Mouse (Mus musculus) embryonic facial prominence, embryonic 10.5 days (tissue): ENCODE results near the gene Large1. TPM values are rescaled to one million over a fixed set of nuclear protein-coding genes. Genes with fewer than 3 reads are reported as not detected.
"Not testable (repeated sequence)": the region's sequence is repeated elsewhere in the genome, so short reads cannot be mapped to it uniquely, and the experiment has no call there.

Source experiments
- DNase-seq: peaks from one replicate; pipeline ENCODE4 v3.0.0-alpha.2; 2017; ENCODE audit warnings: low spot score
- H3K27ac ChIP-seq: fragments of 300-500 bp; sonication (generic); replicated peaks from 2 replicates; pipeline ENCODE4 v1.5.1; 2016; ENCODE audit warnings: mild to moderate bottlenecking
- H3K27me3 ChIP-seq: fragments of 300-500 bp; sonication (generic); replicated peaks from 2 replicates; pipeline ENCODE4 v1.6.1; 2016; ENCODE audit warnings: low read depth, mild to moderate bottlenecking; ENCODE audit not compliant: poor library complexity, severe bottlenecking
- H3K36me3 ChIP-seq: fragments of 300-500 bp; sonication (generic); replicated peaks from 2 replicates; pipeline ENCODE4 v1.6.1; 2016; ENCODE audit warnings: mild to moderate bottlenecking, moderate library complexity
- H3K4me1 ChIP-seq: fragments of 300-500 bp; sonication (generic); 2 replicates; pipeline ENCODE4 v1.6.1; 2016
- H3K4me3 ChIP-seq: fragments of 300-500 bp; sonication (generic); 2 replicates; pipeline ENCODE4 v1.5.1; 2016; ENCODE audit warnings: mild to moderate bottlenecking, moderate library complexity
- H3K9me3 ChIP-seq: fragments of 300-500 bp; sonication (generic); 2 replicates; pipeline ENCODE4 v1.6.1; 2016; ENCODE audit warnings: mild to moderate bottlenecking
- WGBS: fragments of 180-500 bp; shearing (Covaris S2); methylation state at CpG from one replicate; pipeline ENCODE4 v1.1.7; 2016; 5-methylcytosine and 5-hydroxymethylcytosine counted together
- polyA plus RNA-seq: library from polyadenylated mRNA; unstranded; fragments of >200 nt; fragmentation: Nextera tagmentation; extraction: Ambion mirVana; gene quantifications from 2 replicates; pipeline ENCODE4 v1.2.1, GENCODE M21; 2016

Large1 gene
- polyA plus RNA-seq, 1 experiment from 2014 or later = 5.4 TPM

DNA sequence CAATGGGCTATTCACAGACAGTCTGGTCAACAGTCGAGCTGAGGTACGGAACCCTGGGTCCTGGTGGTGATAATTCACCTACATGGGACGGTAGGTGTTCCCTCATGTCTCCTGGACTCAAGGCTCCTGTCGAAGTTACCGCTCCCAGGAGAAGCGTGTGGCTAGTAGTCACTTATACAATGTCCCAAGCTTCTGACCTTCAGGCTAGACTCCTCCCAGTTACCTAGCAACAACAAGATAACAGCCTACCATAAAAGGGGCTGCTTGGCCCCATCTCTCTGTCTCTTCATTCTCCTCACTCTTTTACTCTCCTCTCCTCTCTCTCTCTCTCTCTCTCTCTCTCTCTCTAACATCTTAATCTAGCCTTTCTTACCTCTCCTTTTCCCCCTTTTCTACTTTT lies 217.9 kb downstream of the Large1 start:
- H3K27ac ChIP-seq = no peak overlapping the region
- no peak for DNase-seq
- no peaks in the 10 kb centered on the region for H3K4me1 ChIP-seq
- H3K4me3 ChIP-seq = no peak overlapping the region
- 88% methylated on average over 6 of the region's 6 CpGs for WGBS
- no peaks in the 10 kb centered on the region for H3K27me3 ChIP-seq
- H3K36me3 ChIP-seq = peaks cover 6% of the 10 kb centered on the region; the same call in 1 of the 2 replicates
- H3K9me3 ChIP-seq = no peaks in the 10 kb centered on the region

DNA sequence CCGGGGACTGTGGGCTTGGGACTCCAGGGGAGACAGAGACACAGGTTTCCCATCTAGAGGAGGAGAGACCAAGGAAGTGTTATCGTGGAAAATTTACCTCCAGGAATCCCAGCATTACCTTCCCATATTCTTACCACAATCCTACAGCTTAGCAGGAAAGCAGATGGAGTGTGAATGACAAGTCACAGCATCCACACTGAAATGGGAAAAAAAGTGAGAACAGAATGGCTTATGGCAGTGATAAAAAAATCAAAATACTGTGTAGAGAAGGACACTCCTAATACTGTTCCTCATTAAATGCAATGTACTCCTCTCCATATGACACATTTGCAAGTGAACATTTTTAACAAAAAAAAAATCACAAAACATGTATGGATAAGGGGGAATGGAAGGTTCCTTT lies 221.3 kb downstream of the Large1 start:
- Histone ChIP-seq H3K4me3 (no peak overlapping the region), H3K36me3 (peaks cover 6% of the 10 kb centered on the region; the same call in 1 of the 2 replicates), H3K9me3 (no peaks in the 10 kb centered on the region), H3K4me1 (no peaks in the 10 kb centered on the region), H3K27ac (no peak overlapping the region), H3K27me3 (no peaks in the 10 kb centered on the region)
- no peak for DNase-seq
- 84% methylated on average over 2 of the region's 2 CpGs for WGBS

DNA sequence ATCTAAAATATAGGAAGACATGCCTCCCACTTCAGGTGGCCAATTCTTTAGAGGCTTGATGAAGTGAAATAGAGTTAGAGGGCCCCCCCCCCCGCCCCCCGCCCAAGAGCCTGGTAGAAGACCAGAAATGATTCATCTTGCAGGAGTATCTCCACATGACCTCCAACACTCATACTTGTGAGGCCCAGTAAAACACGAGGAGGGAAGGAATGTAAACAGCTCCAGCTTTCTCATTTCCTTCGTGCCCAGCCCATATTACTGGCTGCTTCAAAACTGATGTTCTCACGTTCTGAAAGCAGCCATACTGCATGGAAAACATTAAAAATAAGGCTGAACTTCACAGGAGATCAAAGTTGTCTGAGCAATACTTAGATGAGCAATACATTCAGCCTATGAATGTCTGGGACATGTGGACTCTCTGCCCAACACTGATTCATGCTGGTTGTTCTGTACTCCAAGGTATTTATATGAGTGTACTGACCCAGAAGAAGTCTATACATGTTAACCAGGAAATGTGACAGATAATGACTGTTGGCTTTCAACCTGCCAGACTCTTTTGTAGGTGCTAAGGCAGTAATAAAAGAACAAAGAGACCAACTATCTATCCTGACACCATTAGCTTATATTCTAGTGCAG lies 229.4 kb downstream of the Large1 start:
- 82% methylated on average over 5 of the region's 5 CpGs for WGBS
- Histone ChIP-seq H3K4me1 (no peaks in the 10 kb centered on the region), H3K27ac (no peak overlapping the region), H3K4me3 (no peak overlapping the region), H3K36me3 (no peaks in the 10 kb centered on the region), H3K9me3 (no peaks in the 10 kb centered on the region), H3K27me3 (no peaks in the 10 kb centered on the region)
- no peak for DNase-seq

DNA sequence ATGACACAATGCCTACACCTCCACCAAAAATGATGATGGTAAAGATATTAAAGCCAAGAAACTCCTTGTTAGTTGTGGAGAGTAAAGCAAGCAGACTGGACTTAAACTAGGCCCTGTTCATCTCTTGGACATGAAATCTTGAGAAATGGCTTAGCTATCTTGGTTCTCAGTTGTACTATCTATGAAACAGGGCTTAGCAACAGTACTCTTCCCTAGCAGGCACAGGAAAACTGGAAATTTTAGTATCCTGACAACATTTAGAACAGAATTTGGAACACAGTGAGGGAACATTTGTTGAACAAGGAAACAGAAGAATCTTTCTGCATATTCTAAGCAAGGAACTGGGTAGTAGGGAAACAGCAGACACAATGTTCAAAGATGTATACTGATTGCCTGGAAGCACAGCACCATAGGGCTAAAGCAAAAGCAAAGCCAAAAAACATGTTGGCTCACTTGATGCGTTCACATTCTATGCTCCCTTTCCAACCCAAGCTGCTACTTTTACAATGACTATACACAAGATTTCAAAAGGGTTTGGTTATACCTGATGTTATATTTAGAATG lies 240.9 kb downstream of the Large1 start:
- no peaks in the 10 kb centered on the region for H3K36me3 ChIP-seq
- WGBS = 91% methylated on average over 1 of the region's 1 CpGs
- H3K27ac ChIP-seq = no peak overlapping the region
- no peaks in the 10 kb centered on the region for H3K9me3 ChIP-seq
- DNase-seq = no peak
- no peaks in the 10 kb centered on the region for H3K4me1 ChIP-seq
- no peak overlapping the region for H3K4me3 ChIP-seq
- no peaks in the 10 kb centered on the region for H3K27me3 ChIP-seq

DNA sequence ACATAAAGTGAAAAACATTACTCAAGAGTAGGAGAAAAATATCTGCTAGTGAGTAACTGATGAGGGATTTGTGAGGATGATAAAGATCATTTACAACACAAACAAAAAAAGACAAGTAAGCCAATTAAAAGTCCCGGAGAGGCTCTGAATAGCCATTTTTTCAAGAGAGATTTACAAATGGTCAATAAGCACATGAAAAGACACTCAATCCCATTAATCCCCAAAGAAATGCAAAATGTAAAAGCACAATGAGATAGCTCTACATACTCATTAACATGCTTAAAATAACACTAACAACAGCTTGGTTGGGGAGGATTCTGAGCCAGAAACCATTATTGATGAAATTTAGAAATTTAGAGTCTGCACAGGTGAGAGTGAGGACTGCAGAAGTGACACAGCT lies 249.3 kb downstream of the Large1 start:
- Histone ChIP-seq H3K27ac (no peak overlapping the region), H3K4me1 (no peaks in the 10 kb centered on the region), H3K9me3 (no peaks in the 10 kb centered on the region), H3K27me3 (no peaks in the 10 kb centered on the region), H3K4me3 (no peak overlapping the region), H3K36me3 (no peaks in the 10 kb centered on the region)
- WGBS = 58% methylated on average over 1 of the region's 1 CpGs
- DNase-seq = no peak

DNA sequence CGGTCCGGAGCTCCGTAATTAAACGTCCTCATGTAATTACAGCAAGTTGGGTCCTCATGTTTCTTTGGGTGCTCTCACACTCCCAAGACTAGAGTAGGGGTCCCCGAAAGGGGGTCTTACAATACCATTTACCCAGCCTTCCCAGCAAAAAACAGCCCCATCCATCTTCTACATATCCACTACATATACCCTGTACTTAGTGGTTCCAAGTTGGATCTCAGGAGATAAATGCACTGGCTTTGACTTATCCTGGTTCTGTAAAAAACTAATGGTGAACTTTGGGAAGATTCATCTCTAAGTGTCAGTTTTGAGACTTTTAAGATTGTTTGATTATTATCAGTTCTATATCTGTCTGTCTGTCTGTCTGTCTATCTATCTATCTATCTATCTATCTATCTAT lies 252.3 kb downstream of the Large1 start:
- H3K9me3 ChIP-seq = no peaks in the 10 kb centered on the region
- DNase-seq = no peak
- no peaks in the 10 kb centered on the region for H3K36me3 ChIP-seq
- H3K4me1 ChIP-seq = no peaks in the 10 kb centered on the region
- WGBS = 83% methylated on average over 5 of the region's 5 CpGs
- no peaks in the 10 kb centered on the region for H3K27me3 ChIP-seq
- H3K4me3 ChIP-seq = no peak overlapping the region
- no peak overlapping the region for H3K27ac ChIP-seq

DNA sequence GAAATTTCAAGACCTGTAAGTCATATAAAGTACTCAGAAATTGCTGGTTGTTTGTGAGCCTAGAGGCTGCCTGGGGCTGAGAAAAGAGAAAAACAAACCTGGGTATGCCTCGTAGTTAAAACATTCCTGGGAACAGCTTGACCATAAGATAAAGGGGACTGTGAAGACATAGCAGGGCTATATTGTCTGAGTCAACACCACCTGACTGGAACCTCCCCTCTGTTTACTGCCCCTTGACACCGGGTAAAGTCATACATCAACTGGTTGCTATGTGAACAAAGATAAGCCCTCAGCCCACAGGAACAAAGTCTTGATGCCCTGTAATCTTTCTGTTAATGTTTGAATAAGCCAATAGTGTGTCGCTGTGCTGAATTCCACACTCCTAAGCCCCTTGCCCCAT lies 252.7 kb downstream of the Large1 start:
- not testable (repeated sequence) for H3K9me3 ChIP-seq, H3K27ac ChIP-seq, H3K36me3 ChIP-seq, H3K4me3 ChIP-seq, H3K4me1 ChIP-seq, H3K27me3 ChIP-seq, DNase-seq
- 62% methylated on average over 3 of the region's 3 CpGs for WGBS

- Histone ChIP-seq H3K4me1 (no peaks in the 10 kb centered on the region), H3K27ac (no peak overlapping the region), H3K9me3 (no peaks in the 10 kb centered on the region), H3K36me3 (no peaks in the 10 kb centered on the region), H3K27me3 (no peaks in the 10 kb centered on the region), H3K4me3 (no peak overlapping the region)
- WGBS = 91% methylated on average over 3 of the region's 3 CpGs
- no peak for DNase-seq
Observed at GRCm38 (mm10) chr8:73099542-73099941, 253.8 kb downstream of the Large1 start.

DNA sequence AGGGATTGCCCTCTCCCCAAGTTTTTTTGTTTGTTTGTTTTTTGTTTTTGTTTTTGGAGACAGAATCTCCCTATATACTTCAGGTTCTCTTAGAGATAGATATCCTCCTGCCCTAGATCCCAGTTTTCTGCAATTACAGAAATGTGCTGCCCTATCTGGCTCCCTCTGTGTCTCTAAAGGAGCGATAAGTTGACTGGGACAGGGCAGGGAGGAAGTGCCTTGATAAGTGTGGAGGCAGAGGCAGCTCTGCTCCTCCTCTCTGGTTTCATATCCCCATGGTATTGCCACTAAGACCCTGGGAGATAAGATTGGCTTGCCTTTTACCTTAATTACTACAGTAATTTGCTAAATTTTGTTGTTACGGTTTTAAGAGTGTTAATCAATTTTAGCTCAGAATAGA lies 256.4 kb downstream of the Large1 start:
- Histone ChIP-seq H3K4me3 (no peak overlapping the region), H3K9me3 (no peaks in the 10 kb centered on the region), H3K4me1 (no peaks in the 10 kb centered on the region), H3K27me3 (no peaks in the 10 kb centered on the region), H3K27ac (no peak overlapping the region), H3K36me3 (no peaks in the 10 kb centered on the region)
- DNase-seq = no peak
- WGBS = 79% methylated on average over 2 of the region's 2 CpGs

GRCm38 (mm10) chr8:73077746-73078145 lies 275.6 kb downstream of the Large1 start:
- H3K4me3 ChIP-seq, DNase-seq, H3K4me1 ChIP-seq, H3K27ac ChIP-seq, H3K9me3 ChIP-seq, H3K27me3 ChIP-seq, H3K36me3 ChIP-seq: not testable (repeated sequence)
- 93% methylated on average over 1 of the region's 1 CpGs for WGBS

- Histone ChIP-seq H3K27ac (no peak overlapping the region), H3K36me3 (no peaks in the 10 kb centered on the region), H3K9me3 (no peaks in the 10 kb centered on the region), H3K4me3 (no peak overlapping the region), H3K4me1 (no peaks in the 10 kb centered on the region), H3K27me3 (no peaks in the 10 kb centered on the region)
- DNase-seq = no peak
- 85% methylated on average over 1 of the region's 1 CpGs for WGBS
Observed at GRCm38 (mm10) chr8:73061410-73061809, 291.9 kb downstream of the Large1 start.

GRCm38 (mm10) chr8:73054726-73055125 lies 298.6 kb downstream of the Large1 start:
- WGBS = 93% methylated on average over 1 of the region's 1 CpGs
- H3K27ac ChIP-seq = no peak overlapping the region
- H3K27me3 ChIP-seq = no peaks in the 10 kb centered on the region
- no peaks in the 10 kb centered on the region for H3K4me1 ChIP-seq
- DNase-seq = no peak
- H3K4me3 ChIP-seq = no peak overlapping the region
- H3K9me3 ChIP-seq = no peaks in the 10 kb centered on the region
- H3K36me3 ChIP-seq = no peaks in the 10 kb centered on the region

- no peaks in the 10 kb centered on the region for H3K4me1 ChIP-seq
- 86% methylated on average over 3 of the region's 3 CpGs for WGBS
- H3K27ac ChIP-seq = no peak overlapping the region
- no peaks in the 10 kb centered on the region for H3K36me3 ChIP-seq
- H3K9me3 ChIP-seq = no peaks in the 10 kb centered on the region
- no peaks in the 10 kb centered on the region for H3K27me3 ChIP-seq
- H3K4me3 ChIP-seq = no peak overlapping the region
- DNase-seq = no peak
Observed at GRCm38 (mm10) chr8:73053878-73054277, 299.5 kb downstream of the Large1 start.
